Mouse (Mus musculus) small intestine, adult 2 months (tissue): Measurements from ENCODE around the gene Dennd2d.

Experiments
- CTCF ChIP-seq: fragments of 200-500 bp; IDR thresholded peaks from 2 replicates; pipeline ENCODE4 v1.5.1; 2012; ENCODE audit warnings: low read depth, mild to moderate bottlenecking, control low read depth, inconsistent platforms, low read length, moderate library complexity, mixed read lengths; ENCODE audit not compliant: insufficient replicate concordance, insufficient read length; ENCODE audit errors: extremely low read depth
- POLR2A ChIP-seq: fragments of 200-500 bp; IDR thresholded peaks from 2 replicates; pipeline ENCODE4 v1.6.1; 2012; ENCODE audit warnings: low read depth, mild to moderate bottlenecking, control low read depth, inconsistent platforms, low read length, moderate library complexity

GRCm38 (mm10) chr3:106548971-106549370, 66.8 kb downstream of the Dennd2d start:
- TF ChIP-seq CTCF = no peak
- TF ChIP-seq POLR2A = no peak
